In the genomic region with DNA sequence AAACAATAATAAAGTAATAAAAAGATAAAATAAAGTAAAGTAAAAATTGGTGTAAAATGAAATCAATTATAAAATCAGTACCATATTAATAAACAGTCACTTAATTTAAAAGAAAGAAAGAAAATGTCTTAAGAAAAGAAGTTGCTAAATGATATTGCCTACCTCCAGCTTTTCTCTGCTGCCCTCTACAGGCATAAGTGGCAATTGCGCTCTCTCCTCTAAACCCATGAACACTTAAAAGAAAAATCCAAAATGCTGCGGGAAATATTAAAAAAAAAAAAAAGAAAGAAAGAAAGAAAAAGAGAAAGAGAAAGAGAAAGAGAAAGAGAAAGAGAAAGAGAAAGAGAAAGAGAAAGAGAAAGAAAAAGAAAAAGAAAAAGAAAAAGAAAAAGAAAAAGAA, we compare ENCODE assay signal across 9 mouse cellular contexts. TPM values are rescaled to one million over a fixed set of nuclear protein-coding genes. Genes with fewer than 3 reads are reported as not detected.
DNase-seq lines count a peak whose midpoint lies in the region; ATAC-seq and TF ChIP-seq lines count a peak whose summit lies in the region.
"Not testable (repeated sequence)": the region's sequence is repeated elsewhere in the genome, so short reads cannot be mapped to it uniquely, and the experiment has no call there.
"Had no signal": no experiment of that assay in that cellular context is flagged by ENCODE, and none has a peak within 500 bp of the region (broad histone marks: within the 10 kb centered on the region; RNA-seq: fewer than 3 reads in every experiment).

No protein-coding gene starts in this region.

- DNase-seq in ES-CJ7 (ENCODE audit: low read depth, low spot score), result peak; percentile 44
- peak; percentile 42 for DNase-seq in brain, embryonic 18.5 days (ENCODE audit: low read depth, low spot score)
- peak; percentile 79 for DNase-seq in embryonic facial prominence, embryonic 11.5 days (ENCODE audit: low spot score)
- peak; percentile 70 to 79 for DNase-seq in heart, postnatal 14 days
- peak; percentile 73 for DNase-seq in layer of hippocampus, adult 11-12 months (ENCODE audit: low spot score)
- peak; percentile 66 for DNase-seq in lung, adult 2 months
- peak; percentile 83 for DNase-seq in retina, embryonic 14.5 days (ENCODE audit: low spot score)
- DNase-seq in thymus, postnatal 14 days, result peak; percentile 72

- intact Hi-C loops in heart, postnatal 14 days (cut with DNase I), result loop anchor here (1.0 kb wide), 1 partner anchor 156 kb away; no protein-coding TSS in a partner anchor

- H3K4me2 ChIP-seq in embryonic facial prominence, embryonic 11.5 days (ENCODE audit: low read depth, low read length), result not testable (repeated sequence)

- TF ChIP-seq POLR2A in lung, adult 2 months (IDR thresholded peaks at IDR 0.05; ENCODE audit: borderline replicate concordance, extremely low read depth, low read depth, low read length), result not testable (repeated sequence)

- H3K27me3 ChIP-seq in embryonic facial prominence, embryonic 11.5 days (ENCODE audit: control insufficient read depth, insufficient read depth, low read length), result not testable (repeated sequence)

- ATAC-seq in embryonic facial prominence, embryonic 11.5 days (replicated peaks; ENCODE audit: insufficient number of reproducible peaks, low FRiP score, low TSS enrichment, low read depth), result not testable (repeated sequence)

- peak; percentile 54 for TF ChIP-seq CTCF in lung, adult 2 months (IDR thresholded peaks at IDR 0.05; ENCODE audit: insufficient read depth, low read length)

- H3K36me3 ChIP-seq in embryonic facial prominence, embryonic 11.5 days (replicated peaks; ENCODE audit: control insufficient read depth, insufficient read depth, low read depth, low read length), result not testable (repeated sequence)

- H3K27ac ChIP-seq in embryonic facial prominence, embryonic 11.5 days (replicated peaks; ENCODE audit: low read depth, low read length), result not testable (repeated sequence)

- not testable (repeated sequence) for H3K4me1 ChIP-seq in embryonic facial prominence, embryonic 11.5 days (ENCODE audit: control insufficient read depth, insufficient read depth, low read length); lung, adult 2 months (ENCODE audit: control insufficient read depth, insufficient read depth, low read length)

- not testable (repeated sequence) for H3K4me3 ChIP-seq in embryonic facial prominence, embryonic 11.5 days (ENCODE audit: low read depth, low read length); lung, adult 2 months (replicated peaks; ENCODE audit: extremely low read depth, low read depth, low read length)

- H3K9me3 ChIP-seq in embryonic facial prominence, embryonic 11.5 days (replicated peaks; ENCODE audit: control insufficient read depth, low read length), result not testable (repeated sequence)

- not testable (repeated sequence) for H3K9ac ChIP-seq in embryonic facial prominence, embryonic 11.5 days (replicated peaks; ENCODE audit: low read length)

- WGBS in embryonic facial prominence, embryonic 11.5 days, result 14% methylated on average over 2 of the region's 2 CpGs
- 4% methylated on average over 2 of the region's 2 CpGs for WGBS in lung, adult 2 months

RNA-seq across cellular contexts. Expression of a gene that starts 25.5 kb away (rescaled TPM):
- 0.15 and 0.25 TPM in 2 replicates for polyA plus RNA-seq in embryonic facial prominence, embryonic 11.5 days (2014; fragmentation: Nextera tagmentation; extraction: Ambion mirVana)
- 1 to 10 TPM; 8.8 to 9.8 TPM for total RNA-seq in heart, postnatal 14 days (2021)
- 19.6 and 24.6 TPM in 2 replicates for polyA plus RNA-seq in lung, adult 2 months (2012; rRNA removed)

RNA-seq across cellular contexts. Expression of a gene that starts 51.3 kb away (rescaled TPM):
- not detected in 2 replicates for polyA plus RNA-seq in embryonic facial prominence, embryonic 11.5 days (2014; fragmentation: Nextera tagmentation; extraction: Ambion mirVana)
- under 1 TPM; 0.10 to 0.12 TPM for total RNA-seq in heart, postnatal 14 days (2021)
- polyA plus RNA-seq in lung, adult 2 months (2012; rRNA removed), result 0.06 and 0.11 TPM in 2 replicates
- polyA plus RNA-seq: embryonic facial prominence, embryonic 13.5 days had no signal

RNA-seq across cellular contexts. Expression of a gene that starts 54.9 kb away (rescaled TPM):
- 18.5 and 22.5 TPM in 2 replicates for polyA plus RNA-seq in embryonic facial prominence, embryonic 11.5 days (2014; fragmentation: Nextera tagmentation; extraction: Ambion mirVana)
- 1 to 10 TPM; 5.4 to 8.2 TPM for total RNA-seq in heart, postnatal 14 days (2021)
- polyA plus RNA-seq in lung, adult 2 months (2012; rRNA removed), result 1.4 and 2.4 TPM in 2 replicates

Comparison
In these comparisons a context has a peak if more than half of its experiments do, and no peak if none do; other contexts are left out.
1. RNA of a gene that starts 25.5 kb away (polyA plus RNA-seq): 19.6 to 24.6 TPM in lung, adult 2 months; 0.15 to 0.25 TPM in embryonic facial prominence, embryonic 11.5 days; every median in the first group is over 10 times any median in the second.
2. Peak in every context shown above with its lines, with median percentiles within 50 percentile points of each other: DNase-seq.